Mouse (Mus musculus): ENCODE data around the gene Tmod3. TPM values are rescaled to one million over a fixed set of nuclear protein-coding genes. Genes with fewer than 3 reads are reported as not detected.
A peak's percentile ranks its signal among the peaks of the same experiment; 100 is the strongest.

Gene Tmod3
- polyA plus RNA-seq, 1 experiment, result 12.3 TPM

DNA sequence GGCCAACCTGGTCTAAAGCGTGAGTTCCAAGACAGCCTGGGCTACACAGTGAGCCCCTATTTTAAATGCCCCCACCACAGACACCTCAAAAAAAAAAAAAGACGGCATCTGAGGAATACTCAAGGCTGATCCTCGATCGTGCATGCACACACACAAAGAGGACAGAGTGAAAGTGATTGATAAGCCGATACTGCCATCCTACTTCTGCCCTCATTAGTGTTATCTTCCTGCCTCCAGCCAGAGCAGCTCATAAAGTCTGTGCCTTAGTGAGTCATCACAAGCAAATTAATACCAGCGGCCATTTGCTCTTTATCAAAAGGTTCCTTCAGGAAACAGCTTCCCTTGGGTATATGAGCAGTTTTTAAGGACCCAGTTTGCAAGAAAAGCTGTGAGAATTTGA is 4.2 kb upstream of the Tmod3 start:
- TF ChIP-seq GATA1 (IDR thresholded peaks at IDR 0.05; ENCODE audit: low read length), result peak; percentile 52

DNA sequence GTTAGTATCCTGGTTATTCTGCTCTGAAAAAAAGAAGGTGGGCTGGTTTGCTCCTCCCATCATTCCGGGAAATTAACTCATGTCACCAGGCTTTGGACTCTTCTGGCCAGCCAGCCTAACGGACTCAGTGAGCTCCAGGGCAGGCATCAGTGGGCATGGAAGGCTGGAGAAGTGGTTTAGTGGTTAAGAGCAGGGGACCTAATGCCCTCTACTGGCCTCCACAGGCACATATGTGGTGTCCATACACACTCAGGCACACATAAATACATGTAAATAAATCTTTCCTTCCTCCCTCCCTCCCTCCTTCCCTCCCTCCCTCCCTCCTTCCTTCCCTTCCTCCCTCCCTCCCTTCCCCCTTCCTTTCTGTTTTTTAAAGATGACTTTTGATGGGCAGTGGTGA is 3.7 kb upstream of the Tmod3 start:
- no peak for TF ChIP-seq GATA1 (IDR thresholded peaks at IDR 0.05; ENCODE audit: low read length)

DNA sequence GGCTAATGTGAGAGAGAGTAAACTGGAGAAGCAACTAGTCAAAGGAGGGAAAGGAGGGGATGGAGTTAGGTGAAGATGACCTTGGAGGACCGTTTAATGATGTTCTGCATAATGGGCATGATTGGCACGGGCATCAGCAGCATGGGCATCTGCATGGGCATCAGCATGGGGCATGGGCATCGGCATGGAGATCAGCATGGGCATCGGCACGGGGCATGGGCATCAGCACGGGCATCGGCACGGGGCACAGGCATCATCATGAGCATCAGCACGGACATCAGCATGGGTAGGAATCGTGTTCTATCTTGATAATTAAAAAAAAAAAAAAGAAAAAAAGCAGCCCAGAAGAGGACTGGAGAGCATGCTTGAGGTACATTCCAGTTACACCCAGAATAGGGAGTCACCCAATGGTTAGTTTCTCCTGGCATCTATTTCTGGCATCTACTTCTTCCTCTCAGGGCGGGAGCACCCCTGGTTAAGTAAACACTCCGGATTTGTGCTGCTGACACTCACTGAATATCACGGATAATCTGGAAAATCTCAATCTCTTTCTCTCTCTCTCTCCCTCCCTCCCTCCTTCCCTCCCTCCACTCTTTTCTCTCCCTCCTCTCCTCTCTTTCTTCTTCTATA is 1.7 kb upstream of the Tmod3 start:
- no peak for TF ChIP-seq GATA1 (IDR thresholded peaks at IDR 0.05; ENCODE audit: low read length)

DNA sequence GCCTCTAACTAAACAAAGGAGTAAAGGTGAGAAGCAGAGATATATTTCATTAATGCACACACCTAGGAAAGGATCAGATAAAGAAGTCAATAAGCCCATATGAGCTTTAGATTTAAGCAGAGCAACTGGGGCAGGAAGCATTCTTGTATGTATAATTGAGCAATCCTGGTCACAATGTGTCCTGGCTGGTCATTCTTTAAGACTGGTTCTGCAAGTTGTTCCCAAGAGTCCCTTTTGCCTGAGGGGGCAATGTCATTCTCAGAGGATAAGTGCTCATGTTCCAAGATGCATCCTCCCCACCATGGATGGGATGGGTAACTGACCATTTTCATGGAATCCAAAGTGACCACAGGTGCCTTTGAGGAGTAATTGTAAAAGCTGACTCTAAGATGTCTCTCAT is 896 bp upstream of the Tmod3 start:
- TF ChIP-seq GATA1 (IDR thresholded peaks at IDR 0.05; ENCODE audit: low read length), result no peak

DNA sequence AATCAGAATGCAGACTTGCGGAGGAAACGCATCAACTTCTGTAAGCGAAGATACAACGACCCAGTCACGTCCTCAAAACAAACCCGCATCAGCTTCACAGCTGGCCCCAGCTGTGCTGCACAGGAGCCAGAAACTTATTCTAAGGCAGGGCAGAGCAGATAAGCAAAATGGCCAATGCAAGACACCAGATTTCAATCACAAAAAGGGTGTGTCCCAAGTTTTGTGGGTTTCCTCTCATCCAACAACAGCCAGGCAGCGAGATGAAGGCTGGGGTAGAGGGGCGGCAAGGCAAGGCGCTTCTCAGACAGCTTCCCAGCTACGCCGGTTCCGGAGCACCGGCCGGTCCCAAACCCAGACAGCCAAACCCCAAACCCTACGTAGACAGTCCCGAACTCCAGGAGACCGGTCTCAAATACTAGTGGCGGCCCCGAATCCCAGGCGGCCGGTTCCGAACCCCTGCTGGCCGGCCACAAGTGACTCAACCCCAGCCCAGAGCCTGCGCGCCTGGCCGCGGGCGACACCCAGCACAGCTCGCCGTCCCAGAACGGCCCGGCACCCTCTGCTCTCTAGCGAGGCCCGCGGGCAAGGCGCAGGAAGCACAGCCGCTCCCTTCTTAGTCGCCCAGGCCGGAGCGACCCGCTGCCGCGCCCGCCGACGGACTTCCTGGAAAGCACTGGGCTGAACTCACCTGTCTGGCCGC is 495 bp downstream of the Tmod3 start:
- TF ChIP-seq GATA1 (IDR thresholded peaks at IDR 0.05; ENCODE audit: low read length), result peak; percentile 94

DNA sequence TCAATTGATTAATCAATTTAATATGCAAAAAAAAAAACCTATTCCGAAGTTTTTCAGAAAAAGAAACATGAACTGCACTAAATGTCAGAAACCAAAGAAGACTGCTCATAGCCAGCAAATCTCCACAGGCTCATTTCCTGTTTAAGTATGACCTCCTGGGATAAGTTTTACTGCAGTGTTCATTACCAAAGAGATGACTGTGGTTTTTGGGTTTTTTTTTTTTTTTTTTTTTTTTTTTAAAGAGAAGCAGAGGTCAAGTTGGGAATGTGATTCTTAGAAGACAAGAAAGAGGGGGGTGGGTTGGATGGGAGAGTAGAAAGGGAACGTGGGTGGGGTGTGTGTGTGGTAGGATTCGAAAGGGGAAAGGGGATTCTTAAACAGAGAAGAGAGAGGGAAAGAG is 1.1 kb downstream of the Tmod3 start:
- no peak for TF ChIP-seq GATA1 (IDR thresholded peaks at IDR 0.05; ENCODE audit: low read length)

DNA sequence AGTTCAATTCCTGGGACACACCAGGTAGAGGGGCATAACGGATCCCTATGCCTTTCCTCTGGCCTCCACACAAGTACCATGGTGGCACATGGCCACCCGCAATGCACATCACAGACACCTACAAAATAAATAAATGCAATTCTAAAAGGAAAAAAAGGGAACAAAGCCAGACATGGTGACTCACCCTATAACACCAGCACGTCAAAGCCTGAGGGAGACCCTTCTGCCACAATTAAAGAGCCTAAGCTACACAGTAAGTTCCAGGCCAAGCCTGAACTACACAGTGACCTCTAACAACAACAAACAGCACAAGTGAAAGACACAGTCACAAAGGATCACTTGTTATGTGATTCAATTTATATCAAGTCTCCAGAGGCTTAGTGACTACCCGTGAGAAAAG is 5.7 kb downstream of the Tmod3 start:
- TF ChIP-seq GATA1 (IDR thresholded peaks at IDR 0.05; ENCODE audit: low read length), result no peak

DNA sequence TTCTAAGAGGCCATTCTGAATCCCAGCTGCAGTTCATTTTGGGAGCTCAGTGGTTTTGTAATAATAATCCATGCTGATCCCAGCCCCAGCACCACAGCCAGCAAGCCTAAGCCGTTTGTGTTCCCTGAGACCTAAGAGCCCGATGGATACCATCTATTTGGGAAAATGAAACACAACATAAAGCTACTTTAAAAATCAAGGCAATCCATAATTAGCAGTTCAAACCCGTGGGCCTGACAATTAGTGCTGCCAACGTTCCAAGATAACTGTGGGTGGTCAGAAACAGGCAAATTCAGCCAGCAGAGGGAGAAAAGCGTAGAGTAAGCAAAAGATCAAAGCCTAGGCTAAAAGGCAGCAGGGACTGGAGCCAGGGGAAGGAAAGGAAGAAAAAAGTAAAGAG is 8.1 kb downstream of the Tmod3 start:
- no peak for TF ChIP-seq GATA1 (IDR thresholded peaks at IDR 0.05; ENCODE audit: low read length)

DNA sequence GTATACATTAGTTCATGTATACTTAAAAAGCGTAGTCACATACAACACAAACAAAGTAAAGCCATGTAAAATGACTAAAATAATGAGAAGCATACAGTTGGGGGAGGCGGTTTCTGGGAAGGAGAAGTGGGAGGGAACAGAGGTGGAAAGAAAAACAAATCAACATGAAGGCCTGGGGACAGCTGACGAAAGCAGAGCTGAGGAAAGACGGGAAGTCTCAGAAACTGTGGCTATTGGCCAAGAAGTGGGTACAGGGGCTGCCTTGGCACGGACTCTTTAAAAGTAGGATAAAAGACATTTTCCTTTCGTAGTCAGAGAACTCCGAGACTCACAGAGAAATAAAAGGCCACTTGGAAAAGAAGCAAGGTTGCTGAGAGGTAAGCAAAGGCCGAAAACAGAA is 10.4 kb downstream of the Tmod3 start:
- TF ChIP-seq GATA1 (IDR thresholded peaks at IDR 0.05; ENCODE audit: low read length), result no peak

DNA sequence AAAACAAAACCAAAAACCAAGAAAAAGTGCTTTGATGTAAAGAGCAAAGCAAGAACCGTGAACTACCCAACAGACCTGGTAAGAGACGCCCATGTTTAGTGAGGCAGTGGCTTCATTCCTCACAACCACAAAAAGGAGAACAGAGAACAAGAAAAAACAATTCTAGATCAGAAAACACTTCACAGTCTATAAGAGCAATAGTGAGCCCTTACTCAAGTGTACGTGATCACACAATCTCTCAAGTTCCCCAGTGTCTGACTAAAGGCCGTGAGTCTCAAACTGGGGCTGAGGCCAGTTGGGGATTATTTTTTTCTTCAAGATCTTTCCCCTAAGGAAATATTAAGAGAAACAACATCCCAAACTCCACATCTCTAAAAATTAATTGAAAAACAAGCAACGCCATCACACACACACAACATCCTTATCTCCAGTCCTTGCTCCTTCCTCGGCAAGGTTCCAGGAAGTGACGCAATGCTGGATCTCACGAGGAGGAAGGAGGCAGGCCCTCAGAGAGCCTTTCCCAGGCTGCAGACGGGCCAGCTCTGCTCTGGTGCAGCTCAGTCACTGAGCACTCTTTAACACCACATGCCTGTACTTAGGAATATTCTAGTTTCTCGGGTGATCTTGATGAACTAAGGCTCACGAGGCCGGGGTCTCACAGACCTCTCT is 12.4 kb downstream of the Tmod3 start:
- TF ChIP-seq GATA1 (IDR thresholded peaks at IDR 0.05; ENCODE audit: low read length), result no peak

DNA sequence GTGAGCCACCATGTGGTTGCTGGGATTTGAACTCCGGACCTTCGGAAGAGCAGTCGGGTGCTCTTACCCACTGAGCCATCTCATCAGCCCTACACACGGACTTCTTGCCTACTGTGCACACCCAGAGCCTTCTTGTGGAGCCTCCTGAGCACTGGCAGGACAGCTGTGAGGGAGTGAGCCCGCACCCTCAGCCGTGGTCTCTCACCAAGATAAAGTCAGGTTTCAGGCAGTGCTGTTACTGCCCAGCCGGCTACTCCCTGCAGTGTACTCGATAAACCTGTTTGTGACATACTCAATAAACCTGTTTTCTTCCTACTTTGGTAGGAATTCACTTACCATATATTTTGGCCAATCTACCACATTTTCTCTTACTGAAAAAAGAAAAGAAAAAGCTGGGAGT is 13.9 kb downstream of the Tmod3 start:
- TF ChIP-seq GATA1 (IDR thresholded peaks at IDR 0.05; ENCODE audit: low read length), result no peak

DNA sequence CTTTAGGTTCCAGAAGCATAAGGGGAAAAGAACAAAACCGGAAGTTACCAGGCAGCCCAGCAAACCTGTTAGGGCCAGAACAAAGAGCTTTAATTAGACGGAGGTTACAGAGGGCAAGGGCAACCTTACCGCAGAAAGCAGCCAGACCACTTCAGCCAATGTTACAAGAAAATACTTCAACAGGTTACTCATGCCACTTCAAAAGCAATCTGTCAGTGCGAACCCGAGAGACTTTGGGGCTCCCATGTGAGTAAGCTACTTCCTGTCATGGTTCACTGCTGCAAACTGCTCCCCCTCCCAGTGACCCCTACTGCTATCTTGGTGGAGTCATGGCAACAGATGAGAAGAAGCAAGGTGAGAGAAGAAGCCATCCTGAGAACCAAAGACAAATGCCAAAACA is 18.0 kb downstream of the Tmod3 start:
- no peak for TF ChIP-seq GATA1 (IDR thresholded peaks at IDR 0.05; ENCODE audit: low read length)

DNA sequence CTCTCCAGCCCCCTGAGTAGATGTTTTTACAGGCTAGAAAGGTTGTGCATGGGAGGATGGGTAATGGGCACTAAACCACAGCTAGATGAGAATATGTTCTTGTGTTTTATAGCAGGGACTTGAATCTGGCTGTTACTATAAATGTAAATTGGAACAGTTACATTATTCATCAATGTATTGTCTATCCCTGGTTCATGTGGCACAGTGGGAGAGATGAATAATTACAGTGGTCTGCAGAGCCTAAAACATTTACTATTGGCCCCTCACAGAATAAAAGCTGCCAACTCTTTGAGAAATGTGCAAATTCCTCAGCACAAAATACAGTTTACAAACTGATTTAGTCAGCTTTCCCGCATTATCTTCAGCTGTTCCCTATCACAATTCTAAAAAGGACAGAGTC is 23.0 kb downstream of the Tmod3 start:
- TF ChIP-seq GATA1 (IDR thresholded peaks at IDR 0.05; ENCODE audit: low read length), result no peak

DNA sequence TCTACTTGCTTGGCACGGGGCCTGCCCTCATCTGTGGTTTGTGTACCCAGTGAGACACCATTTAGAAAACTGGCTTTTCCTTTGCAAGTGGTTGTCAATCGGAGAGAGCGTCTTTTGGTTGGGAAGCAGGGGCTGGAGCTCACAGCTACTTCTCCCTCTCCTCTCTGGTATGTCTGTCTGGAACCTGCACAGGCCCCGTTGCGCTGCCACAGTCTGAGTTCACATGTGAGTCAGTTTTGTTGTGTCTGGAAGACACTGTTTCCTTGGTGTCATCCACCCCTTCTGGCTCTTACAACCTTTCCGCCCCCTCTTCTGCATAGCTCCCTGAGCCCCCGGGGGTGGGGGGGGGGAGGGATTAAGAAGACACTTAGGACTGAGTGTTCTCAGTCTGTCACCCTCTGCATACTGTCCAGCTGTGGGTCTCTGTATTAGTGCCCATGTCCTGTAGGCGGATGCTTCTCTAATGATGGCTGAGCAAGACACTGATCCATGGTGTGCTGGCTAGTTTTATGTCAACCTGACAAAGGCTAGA is 25.0 kb downstream of the Tmod3 start:
- TF ChIP-seq GATA1 (IDR thresholded peaks at IDR 0.05; ENCODE audit: low read length), result no peak

DNA sequence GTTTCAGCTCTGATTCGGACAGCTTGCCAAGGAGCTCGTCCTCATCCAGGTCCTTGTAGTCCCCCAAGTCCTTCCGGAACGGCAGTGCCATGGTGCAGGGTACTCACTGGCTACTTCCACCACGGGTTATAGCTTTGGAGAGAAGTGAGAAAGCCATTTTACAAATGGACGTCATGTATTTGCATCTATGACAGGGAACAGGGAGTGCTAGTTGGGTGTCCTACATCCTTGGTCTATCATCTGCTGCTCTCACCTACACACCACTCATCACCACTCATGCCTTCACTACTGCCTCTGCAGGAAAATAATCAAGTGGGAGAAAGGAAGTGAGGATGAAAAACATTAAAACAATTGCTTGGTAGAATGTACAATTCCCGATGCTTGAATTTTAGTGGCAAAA is 27.0 kb downstream of the Tmod3 start:
- TF ChIP-seq GATA1 (IDR thresholded peaks at IDR 0.05; ENCODE audit: low read length), result no peak

DNA sequence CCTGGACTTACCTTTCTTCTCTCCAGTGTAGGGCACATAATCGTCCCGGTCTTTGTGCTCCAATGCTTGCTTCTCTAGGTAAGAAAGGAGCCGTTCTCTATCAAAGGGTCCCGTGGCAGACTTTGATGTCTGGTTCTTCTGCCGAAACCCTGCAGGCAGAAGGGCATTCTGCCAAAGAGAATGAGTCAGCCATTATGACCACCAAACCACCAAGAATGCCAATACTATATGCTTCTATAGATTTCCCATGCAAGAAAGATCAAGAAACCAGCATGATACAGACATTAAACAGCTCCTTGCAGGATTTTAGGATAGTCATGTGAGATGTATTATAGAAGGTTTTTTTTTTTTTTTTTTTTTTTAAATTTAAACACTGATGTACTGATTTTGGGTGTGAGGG is 30.1 kb downstream of the Tmod3 start:
- no peak for TF ChIP-seq GATA1 (IDR thresholded peaks at IDR 0.05; ENCODE audit: low read length)

DNA sequence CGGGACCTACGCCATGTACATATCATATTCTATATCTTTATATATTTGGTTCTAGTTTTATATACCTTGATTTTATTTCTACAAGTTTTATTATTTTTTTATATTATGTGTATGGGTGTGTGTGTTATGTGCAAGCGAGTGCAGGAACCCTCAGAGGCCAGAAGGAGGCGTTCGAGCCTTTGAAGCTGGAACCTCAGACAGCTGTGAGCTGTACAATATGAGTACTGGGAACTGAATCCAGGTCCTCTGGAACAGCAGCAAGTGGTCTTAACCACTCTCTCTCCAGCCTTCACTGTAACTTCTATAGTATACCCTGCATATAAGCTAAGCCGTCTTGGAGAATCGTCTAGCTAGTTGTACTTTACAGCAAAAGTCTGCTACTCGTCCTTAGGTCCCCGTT is 31.4 kb downstream of the Tmod3 start:
- no peak for TF ChIP-seq GATA1 (IDR thresholded peaks at IDR 0.05; ENCODE audit: low read length)

All from G1E-ER4 (cell line).